ENCODE assay signal across 20 mouse cellular contexts in genomic region chr2:62115346-62115745, GRCm38 (mm10).
DNase-seq lines count a peak whose midpoint lies in the region; ATAC-seq and TF ChIP-seq lines count a peak whose summit lies in the region.
"Had no signal": no experiment of that assay in that cellular context is flagged by ENCODE, and none has a peak within 500 bp of the region (broad histone marks: within the 10 kb centered on the region; RNA-seq: fewer than 3 reads in every experiment).

No protein-coding gene starts in this region.

- peak; percentile 1 for DNase-seq in adrenal gland, postnatal 25 days
- DNase-seq in adrenal gland, postnatal 10 days, result no peak
- DNase-seq in layer of hippocampus, adult 2 months (ENCODE audit: low spot score in 2 of 2), result peak in 1 of 2 experiments; percentile 58
- DNase-seq in layer of hippocampus, postnatal 10 days (ENCODE audit: low spot score in 2 of 2), result no peak
- DNase-seq in right cerebral cortex, adult 2 months (ENCODE audit: low spot score in 2 of 2), result peak; percentile 44 to 55
- DNase-seq in right cerebral cortex, postnatal 4 days, result no peak
- peak; percentile 39 to 46 for DNase-seq in right cerebral cortex, postnatal 36 days (ENCODE audit: low spot score in 2 of 2)
- DNase-seq in hindbrain, embryonic 14.5 days (ENCODE audit: low spot score), result no peak
- DNase-seq: forebrain, postnatal 0 days; gastrocnemius, postnatal 25 days; heart, adult 2 months; kidney, adult 11 months had no signal

- H3K36me3 ChIP-seq in hindbrain, embryonic 14.5 days (replicated peaks; ENCODE audit: control insufficient read depth, insufficient read depth), result no peaks in the 10 kb centered on the region
- H3K36me3 ChIP-seq: embryonic facial prominence, embryonic 15.5 days; forebrain, embryonic 10.5 days; heart, embryonic 15.5 days; midbrain, embryonic 13.5 days; neural tube, embryonic 12.5 days had no signal

- no peaks in the 10 kb centered on the region for H3K9me3 ChIP-seq in hindbrain, embryonic 14.5 days (ENCODE audit: control insufficient read depth, low read length)
- H3K9me3 ChIP-seq: embryonic facial prominence, embryonic 15.5 days; forebrain, embryonic 10.5 days; heart, embryonic 15.5 days; midbrain, embryonic 13.5 days; neural tube, embryonic 12.5 days had no signal

- no peak overlapping the region for H3K4me2 ChIP-seq in hindbrain, embryonic 14.5 days (replicated peaks)
- H3K4me2 ChIP-seq: embryonic facial prominence, embryonic 15.5 days; heart, embryonic 15.5 days; midbrain, embryonic 13.5 days; neural tube, embryonic 12.5 days had no signal

- H3K27me3 ChIP-seq in hindbrain, embryonic 14.5 days (ENCODE audit: control insufficient read depth, insufficient read depth, low read length), result no peaks in the 10 kb centered on the region
- H3K27me3 ChIP-seq: CH12.LX; embryonic facial prominence, embryonic 15.5 days; heart, embryonic 15.5 days; midbrain, embryonic 13.5 days; neural tube, embryonic 12.5 days had no signal

- no peak for ATAC-seq in hindbrain, embryonic 14.5 days (ENCODE audit: low FRiP score)
- ATAC-seq: forebrain, postnatal 0 days; midbrain, embryonic 13.5 days had no signal

- no peaks in the 10 kb centered on the region for H3K4me1 ChIP-seq in hindbrain, embryonic 14.5 days (replicated peaks; ENCODE audit: control insufficient read depth, insufficient read depth, low read length)
- H3K4me1 ChIP-seq: embryonic facial prominence, embryonic 15.5 days; forebrain, embryonic 10.5 days; heart, embryonic 15.5 days; midbrain, embryonic 13.5 days; neural tube, embryonic 12.5 days had no signal

- no peak overlapping the region for H3K9ac ChIP-seq in hindbrain, embryonic 14.5 days
- H3K9ac ChIP-seq: embryonic facial prominence, embryonic 15.5 days; forebrain, postnatal 0 days; heart, embryonic 15.5 days; liver, embryonic 14.5 days; midbrain, embryonic 13.5 days; neural tube, embryonic 12.5 days had no signal

- no peak overlapping the region for H3K4me3 ChIP-seq in layer of hippocampus, adult 2 months
- no peak overlapping the region for H3K4me3 ChIP-seq in hindbrain, embryonic 14.5 days (replicated peaks; ENCODE audit: low read length)
- H3K4me3 ChIP-seq: embryonic facial prominence, embryonic 15.5 days; forebrain, embryonic 10.5 days; heart, adult 2 months; heart, embryonic 15.5 days; midbrain, embryonic 13.5 days; neural tube, embryonic 12.5 days had no signal

- WGBS in hindbrain, embryonic 14.5 days, result 86% methylated on average over 4 of the region's 4 CpGs

- peak overlapping the region; percentile 71 for H3K27ac ChIP-seq in layer of hippocampus, adult 2 months
- H3K27ac ChIP-seq in hindbrain, embryonic 14.5 days, result no peak overlapping the region
- H3K27ac ChIP-seq: embryonic facial prominence, embryonic 15.5 days; forebrain, embryonic 10.5 days; heart, adult 2 months; heart, embryonic 15.5 days; kidney, postnatal 0 days; liver, embryonic 14.5 days; midbrain, embryonic 13.5 days; neural tube, embryonic 12.5 days had no signal

- TF ChIP-seq CTCF in layer of hippocampus, adult 2 months (conservative IDR thresholded peaks at IDR 0.05), result no peak

Comparison
In these comparisons a context has a peak if more than half of its experiments do, and no peak if none do; other contexts are left out.
1. DNase-seq: peak in adrenal gland, postnatal 25 days (single experiment), right cerebral cortex, adult 2 months (2 of 2) and right cerebral cortex, postnatal 36 days (2 of 2); none in adrenal gland, postnatal 10 days (single experiment), layer of hippocampus, postnatal 10 days (0 of 2), right cerebral cortex, postnatal 4 days (single experiment) and hindbrain, embryonic 14.5 days (single experiment).